Mouse (Mus musculus): ENCODE data around the gene Ddx25. TPM values are rescaled to one million over a fixed set of nuclear protein-coding genes. Genes with fewer than 3 reads are reported as not detected.

Gene Ddx25
- 1.6 and 1.8 TPM in 2 replicates for total RNA-seq (2012; rRNA removed)

- H3K36me3 ChIP-seq (ENCODE audit: control insufficient read depth, insufficient read depth, low read length, poor library complexity, severe bottlenecking) = peaks cover 11% of the 10 kb centered on the region
- in situ Hi-C loops (cut with MboI; ENCODE audit: low sequenced_read_pairs in 2 of 2, unreplicated experiment in 2 of 2) = no loop called here
- H3K4me1 ChIP-seq (ENCODE audit: control insufficient read depth in 2 of 2, insufficient read depth in 2 of 2, low read length in 2 of 2, poor library complexity in 1 of 2) = peaks cover 0 to 2% of the 10 kb centered on the region in 2 experiments; a peak in 1 of 4 replicates
- TF ChIP-seq MAFK (IDR thresholded peaks at IDR 0.05; ENCODE audit: insufficient read depth, low read depth, low read length) (no peak), ZC3H11A (IDR thresholded peaks at IDR 0.05; ENCODE audit: borderline replicate concordance, low read depth, low read length) (no peak), HCFC1 (IDR thresholded peaks at IDR 0.05; ENCODE audit: borderline replicate concordance, insufficient read depth, low read length) (no peak), CHD2 (IDR thresholded peaks at IDR 0.05; ENCODE audit: low read depth, low read length) (no peak), ZNF384 (IDR thresholded peaks at IDR 0.05; ENCODE audit: low read depth, low read length) (no peak)
- H3K4me3 ChIP-seq (ENCODE audit: insufficient read depth in 1 of 2, low read depth in 1 of 2, low read length in 2 of 2, poor library complexity in 1 of 2, severe bottlenecking in 1 of 2) = peak within 1 kb of the TSS; percentile 74 to 98
- H3K9ac ChIP-seq (ENCODE audit: insufficient read depth, low read depth, low read length, poor library complexity, severe bottlenecking) = peak within 1 kb of the TSS; percentile 87
- no peaks in the 10 kb centered on the region for H3K9me3 ChIP-seq (ENCODE audit: control insufficient read depth, insufficient read depth, low read depth, low read length)
- no peak for DNase-seq (ENCODE audit: low read depth, low spot score)
- H3K27ac ChIP-seq (ENCODE audit: insufficient read depth, low read depth, low read length, poor library complexity, severe bottlenecking) = no peak within 1 kb of the TSS
Measured at GRCm38 (mm10) chr9:35558257-35559008, at the start of gene Ddx25, which contains the start of gene Pus3. Ddx25 (minus strand) TSS chr9:35558528. Pus3 (plus strand) TSS chr9:35558595.

DNA sequence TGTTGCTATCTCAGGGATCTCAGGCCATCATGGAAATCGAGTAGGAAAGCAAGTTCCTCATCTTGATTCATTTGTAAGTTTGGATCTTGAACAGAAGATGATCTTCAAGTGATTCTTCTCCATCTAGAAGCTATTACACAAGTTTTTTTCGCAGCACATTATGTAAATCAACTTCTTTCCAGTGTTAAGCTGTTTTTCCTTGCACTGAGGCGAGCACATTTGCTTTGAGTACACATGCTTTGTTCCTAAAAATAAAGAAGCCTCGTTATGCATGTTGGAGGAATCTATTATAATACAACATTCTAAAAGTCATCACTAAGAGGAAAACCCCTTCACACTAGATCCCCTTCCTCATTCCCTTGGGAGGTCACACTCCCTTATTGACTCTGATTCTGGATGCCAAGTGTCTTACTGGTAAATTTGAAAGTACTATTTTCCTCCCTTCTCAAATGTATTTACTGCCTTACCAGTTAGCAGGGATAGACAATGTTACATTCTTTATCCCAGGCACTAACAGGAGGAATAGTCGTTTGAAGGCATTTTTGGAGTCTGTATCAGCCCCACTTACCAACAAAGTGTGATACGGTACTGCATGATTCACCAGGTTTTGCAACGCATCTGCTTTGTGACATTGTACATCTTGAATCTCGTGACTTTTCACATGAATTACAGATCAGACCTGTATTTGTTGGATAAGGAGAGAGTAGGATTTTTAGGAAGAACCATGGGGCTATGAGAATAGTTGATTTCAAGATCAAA lies 49.5 kb upstream of the Ddx25 start:
- Histone ChIP-seq H3K36me3 (ENCODE audit: control insufficient read depth, insufficient read depth, low read length, poor library complexity, severe bottlenecking) (no peaks in the 10 kb centered on the region), H3K4me1 (ENCODE audit: control insufficient read depth in 2 of 2, insufficient read depth in 2 of 2, low read length in 2 of 2, poor library complexity in 1 of 2) (no peaks in the 10 kb centered on the region), H3K27ac (ENCODE audit: insufficient read depth, low read depth, low read length, poor library complexity, severe bottlenecking) (no peak overlapping the region), H3K9ac (ENCODE audit: insufficient read depth, low read depth, low read length, poor library complexity, severe bottlenecking) (no peak overlapping the region), H3K9me3 (ENCODE audit: control insufficient read depth, insufficient read depth, low read depth, low read length) (no peaks in the 10 kb centered on the region), H3K4me3 (ENCODE audit: insufficient read depth in 1 of 2, low read depth in 1 of 2, low read length in 2 of 2, poor library complexity in 1 of 2, severe bottlenecking in 1 of 2) (no peak overlapping the region)
- no peak for TF ChIP-seq MAFK (IDR thresholded peaks at IDR 0.05; ENCODE audit: insufficient read depth, low read depth, low read length)
- no peak for TF ChIP-seq HCFC1 (IDR thresholded peaks at IDR 0.05; ENCODE audit: borderline replicate concordance, insufficient read depth, low read length)
- TF ChIP-seq ZNF384 (IDR thresholded peaks at IDR 0.05; ENCODE audit: low read depth, low read length) = no peak
- TF ChIP-seq ZC3H11A (IDR thresholded peaks at IDR 0.05; ENCODE audit: borderline replicate concordance, low read depth, low read length) = no peak
- no peak for DNase-seq (ENCODE audit: low read depth, low spot score)
- in situ Hi-C loops (cut with MboI; ENCODE audit: low sequenced_read_pairs in 2 of 2, unreplicated experiment in 2 of 2) = no loop called here

DNA sequence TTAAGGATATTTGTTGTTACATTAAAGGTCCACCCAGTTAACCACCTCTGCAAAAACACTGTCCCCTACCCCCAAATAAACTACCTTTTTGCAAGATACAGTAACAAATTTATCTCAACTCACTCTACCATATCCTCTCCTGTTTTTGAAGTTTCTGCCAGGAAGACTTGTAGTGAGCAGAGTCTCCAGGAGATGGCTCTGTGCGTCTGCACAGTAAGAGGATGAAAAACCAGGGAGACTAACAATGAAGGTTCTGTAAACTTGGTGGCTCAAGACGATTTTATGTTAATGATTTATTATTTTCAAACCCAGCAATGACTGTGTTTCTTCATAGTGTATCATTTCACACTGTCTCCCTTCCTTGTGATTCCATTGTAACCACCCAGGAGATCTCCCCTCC lies 34.6 kb upstream of the Ddx25 start:
- peak; percentile 35; the same call in 1 of the 2 replicates for TF ChIP-seq ZC3H11A (IDR thresholded peaks at IDR 0.05; ENCODE audit: borderline replicate concordance, low read depth, low read length)
- no peak for TF ChIP-seq ZNF384 (IDR thresholded peaks at IDR 0.05; ENCODE audit: low read depth, low read length)
- Histone ChIP-seq H3K9me3 (ENCODE audit: control insufficient read depth, insufficient read depth, low read depth, low read length) (no peaks in the 10 kb centered on the region), H3K9ac (ENCODE audit: insufficient read depth, low read depth, low read length, poor library complexity, severe bottlenecking) (no peak overlapping the region), H3K4me3 (ENCODE audit: insufficient read depth in 1 of 2, low read depth in 1 of 2, low read length in 2 of 2, poor library complexity in 1 of 2, severe bottlenecking in 1 of 2) (no peak overlapping the region), H3K4me1 (ENCODE audit: control insufficient read depth in 2 of 2, insufficient read depth in 2 of 2, low read length in 2 of 2, poor library complexity in 1 of 2) (no peaks in the 10 kb centered on the region), H3K27ac (ENCODE audit: insufficient read depth, low read depth, low read length, poor library complexity, severe bottlenecking) (no peak overlapping the region), H3K36me3 (ENCODE audit: control insufficient read depth, insufficient read depth, low read length, poor library complexity, severe bottlenecking) (no peaks in the 10 kb centered on the region)
- no peak for DNase-seq (ENCODE audit: low read depth, low spot score)
- in situ Hi-C loops (cut with MboI; ENCODE audit: low sequenced_read_pairs in 2 of 2, unreplicated experiment in 2 of 2) = no loop called here

GRCm38 (mm10) chr9:35587674-35588073 lies 29.3 kb upstream of the Ddx25 start:
- Histone ChIP-seq H3K9ac (ENCODE audit: insufficient read depth, low read depth, low read length, poor library complexity, severe bottlenecking) (no peak overlapping the region), H3K9me3 (ENCODE audit: control insufficient read depth, insufficient read depth, low read depth, low read length) (no peaks in the 10 kb centered on the region), H3K4me3 (ENCODE audit: insufficient read depth in 1 of 2, low read depth in 1 of 2, low read length in 2 of 2, poor library complexity in 1 of 2, severe bottlenecking in 1 of 2) (no peak overlapping the region), H3K4me1 (ENCODE audit: control insufficient read depth in 2 of 2, insufficient read depth in 2 of 2, low read length in 2 of 2, poor library complexity in 1 of 2) (no peaks in the 10 kb centered on the region), H3K27ac (ENCODE audit: insufficient read depth, low read depth, low read length, poor library complexity, severe bottlenecking) (no peak overlapping the region), H3K36me3 (ENCODE audit: control insufficient read depth, insufficient read depth, low read length, poor library complexity, severe bottlenecking) (no peaks in the 10 kb centered on the region)
- in situ Hi-C loops (cut with MboI; ENCODE audit: low sequenced_read_pairs in 2 of 2, unreplicated experiment in 2 of 2) = no loop called here
- TF ChIP-seq MAFK (IDR thresholded peaks at IDR 0.05; ENCODE audit: insufficient read depth, low read depth, low read length) = no peak
- TF ChIP-seq ZC3H11A (IDR thresholded peaks at IDR 0.05; ENCODE audit: borderline replicate concordance, low read depth, low read length) = no peak
- no peak for TF ChIP-seq CHD2 (IDR thresholded peaks at IDR 0.05; ENCODE audit: low read depth, low read length)
- no peak for TF ChIP-seq ZNF384 (IDR thresholded peaks at IDR 0.05; ENCODE audit: low read depth, low read length)
- TF ChIP-seq HCFC1 (IDR thresholded peaks at IDR 0.05; ENCODE audit: borderline replicate concordance, insufficient read depth, low read length) = no peak
- no peak for DNase-seq (ENCODE audit: low read depth, low spot score)

Measured in ES-E14 (cell line).